Mouse (Mus musculus) embryonic facial prominence, embryonic 12.5 days (tissue): Measurements from ENCODE around the gene Clrn3. TPM values are rescaled to one million over a fixed set of nuclear protein-coding genes. Genes with fewer than 3 reads are reported as not detected.

Source experiments
- microRNA counts: library from miRNA; unstranded; fragments of <30 nt; microRNA quantifications from one replicate; lab custom pipeline; 2017
- microRNA-seq: library from miRNA; unstranded; fragments of <30 nt; microRNA quantifications from one replicate; pipeline ENCODE4, GENCODE M21; 2017
- polyA plus RNA-seq: library from polyadenylated mRNA; unstranded; fragments of >200 nt; fragmentation: Nextera tagmentation; extraction: Ambion mirVana; gene quantifications from 2 replicates; pipeline ENCODE4 v1.2.1, GENCODE M21; 2016

Clrn3 gene
- polyA plus RNA-seq, 1 experiment from 2014 or later, result not detected

MicroRNAs within 50 kb of the gene (microRNA counts, 519-probe panel; counts per million panel counts)
- 460 counts per million, percentile 65 among the panel's probes with 10 or more counts for microRNA mmu-miR-1962 (lab: Ali Mortazavi, UCI)

Small RNA genes lying within 50 kb of the gene (microRNA-seq; reads per million reads assigned to microRNA genes)
- gene Mir1962, result not detected

Other genes starting within 250 kb of the Clrn3 start
- 0.41 and 0.54 TPM in 2 replicates for gene Foxi2, start 118.3 kb downstream of the Clrn3 start, polyA plus RNA-seq
- gene Ptpre, start 8.8 kb upstream of the Clrn3 start, polyA plus RNA-seq, result 2.4 and 2.5 TPM in 2 replicates
- 47.3 and 50.5 TPM in 2 replicates for gene Mki67, start 187.7 kb upstream of the Clrn3 start, polyA plus RNA-seq